Mouse (Mus musculus) heart, postnatal 4 days (tissue): ENCODE measurements at regions not wholly inside any gene's neighbourhood (a gene's known extent, or its start where the extent isn't known, plus 50 kb on each side); places are given as distances from the start of the nearest gene placed in this dataset.

Experiments
- DNase-seq: peaks from one replicate; pipeline ENCODE4 v3.0.0; 2021

DNA sequence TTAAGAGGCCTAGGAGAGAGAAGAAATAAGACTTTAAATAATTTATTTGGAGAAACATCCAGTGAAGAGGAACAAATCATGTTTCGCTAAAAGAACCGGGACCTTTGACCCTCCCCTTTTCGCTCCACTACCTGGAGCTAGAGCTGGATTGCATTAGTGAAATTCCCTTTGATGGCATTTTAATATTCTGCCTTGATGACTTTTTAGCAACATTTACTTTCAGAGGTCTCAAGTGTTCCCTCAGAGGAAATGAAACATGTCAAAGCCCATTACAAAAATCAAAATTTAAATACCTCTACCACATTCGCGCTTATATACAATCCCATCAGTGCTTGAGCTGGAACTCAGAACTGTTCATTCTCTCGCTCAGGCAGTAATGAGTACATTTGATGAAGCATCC, 297.0 kb upstream of the Gm10295 start:
- no peak for DNase-seq

DNA sequence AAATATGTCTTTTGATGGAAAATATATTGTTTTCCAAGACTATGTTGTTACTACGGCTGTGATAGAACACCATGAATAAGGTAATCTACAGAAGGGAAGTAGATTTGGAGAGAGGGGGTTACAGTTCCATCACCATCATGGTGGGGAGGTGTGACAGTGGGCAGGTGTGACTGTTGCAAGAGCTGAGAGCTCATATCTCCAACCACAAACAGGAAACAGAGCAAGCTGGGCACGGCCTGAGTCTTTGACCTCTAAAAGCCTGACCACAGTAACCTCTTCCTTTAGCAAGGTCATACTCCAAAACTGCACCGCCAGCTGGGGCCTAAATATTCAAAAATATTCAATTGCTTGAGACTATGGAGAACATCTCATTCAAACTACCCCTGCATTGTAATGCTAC, 295.7 kb upstream of the Gm10295 start:
- DNase-seq = no peak

GRCm38 (mm10) chr7:71623048-71623447, 271.8 kb upstream of the Gm10295 start:
- DNase-seq = no peak

GRCm38 (mm10) chr7:71603159-71603558, 251.9 kb upstream of the Gm10295 start:
- DNase-seq = peak; percentile 82

DNA sequence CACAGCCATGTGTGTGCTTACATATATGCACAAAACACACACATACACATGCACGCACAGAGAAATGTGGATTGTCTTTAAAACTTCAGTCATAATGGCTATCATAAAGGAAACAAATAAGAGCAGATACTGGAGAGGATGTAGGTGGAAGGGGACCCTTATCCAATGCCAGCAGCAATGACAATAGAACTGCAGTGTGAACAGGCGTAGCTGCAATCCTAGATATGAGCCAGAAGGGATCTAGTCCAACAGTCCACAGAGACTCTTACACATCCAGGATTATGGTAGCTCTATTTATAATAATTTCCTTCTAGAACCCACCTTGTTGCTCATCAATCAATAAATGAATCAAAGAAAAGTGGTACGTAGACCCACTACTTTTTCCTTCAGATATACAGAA, 245.5 kb upstream of the Gm10295 start:
- DNase-seq = no peak

DNA sequence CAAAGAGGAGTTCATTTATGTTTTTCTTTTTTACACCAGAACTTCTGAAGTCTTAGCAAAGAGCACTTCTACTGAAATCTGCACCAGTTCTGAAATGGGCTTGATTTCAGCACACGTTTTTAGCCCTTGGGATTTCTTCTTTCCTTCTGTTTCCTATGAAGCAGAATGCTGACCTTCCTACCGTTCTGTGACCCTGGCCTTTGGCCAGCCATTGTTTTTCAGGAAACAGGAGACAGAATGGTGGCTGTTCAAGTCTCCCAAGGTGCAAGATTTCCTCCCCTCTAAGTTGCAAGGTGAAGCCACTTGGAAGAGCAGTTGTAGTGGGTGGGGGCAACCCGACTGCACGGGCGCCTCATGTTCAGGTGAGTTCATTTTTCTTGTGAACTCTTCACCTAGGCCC, 236.3 kb upstream of the Gm10295 start:
- DNase-seq = peak; percentile 53

- peak; percentile 29 for DNase-seq
Observed at GRCm38 (mm10) chr7:71583443-71584055, 232.3 kb upstream of the Gm10295 start.

DNA sequence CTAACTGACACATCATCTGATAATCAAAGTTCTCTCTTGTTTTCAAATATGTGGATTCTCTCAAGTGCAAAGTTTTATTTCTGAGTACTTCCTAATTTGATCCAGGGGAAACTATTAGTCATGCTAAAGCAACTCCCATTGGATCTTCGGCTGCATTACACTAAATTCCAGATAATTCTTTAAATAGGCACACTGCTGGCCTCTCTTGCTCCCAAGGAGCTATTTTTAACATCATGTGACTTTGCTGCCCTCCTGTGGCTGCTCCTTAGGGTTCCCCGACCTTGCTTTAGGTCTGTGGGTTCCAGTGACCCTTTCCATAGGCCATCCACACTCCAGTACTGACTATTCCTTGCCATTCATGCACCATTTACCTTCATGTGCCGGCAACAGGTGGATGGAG, 230.5 kb upstream of the Gm10295 start:
- DNase-seq = peak; percentile 71

DNA sequence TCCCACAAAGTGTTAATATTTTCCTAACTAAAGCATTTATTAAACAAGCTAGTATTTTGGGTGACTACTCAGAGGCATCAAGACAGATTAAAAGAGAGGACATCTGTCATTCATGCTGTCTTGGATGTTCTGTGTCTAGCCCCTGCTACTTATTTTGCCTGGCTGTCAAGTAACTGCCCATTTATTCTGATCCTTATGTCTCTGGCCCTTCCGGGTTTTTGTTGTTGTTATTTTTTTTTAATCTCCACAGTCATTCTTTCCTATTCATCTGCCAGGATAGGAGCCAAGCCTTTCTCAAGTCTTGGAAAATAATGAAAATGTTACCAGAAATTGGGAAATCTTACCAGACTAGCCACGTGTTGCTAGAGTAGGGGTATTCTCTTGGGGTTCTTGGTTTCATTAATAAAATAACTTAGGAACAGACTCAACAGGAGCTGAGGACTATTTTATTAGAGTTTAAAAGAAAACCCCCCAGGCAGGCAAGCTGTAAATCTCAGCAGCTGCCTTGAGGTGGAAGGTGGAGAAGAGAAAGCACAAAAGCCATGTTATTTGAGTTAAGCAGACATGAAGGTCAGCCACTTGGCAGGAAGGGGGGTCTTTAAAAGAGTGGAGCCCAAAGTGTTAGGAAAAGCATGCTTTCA, 209.1 kb upstream of the Gm10295 start:
- no peak for DNase-seq

DNA sequence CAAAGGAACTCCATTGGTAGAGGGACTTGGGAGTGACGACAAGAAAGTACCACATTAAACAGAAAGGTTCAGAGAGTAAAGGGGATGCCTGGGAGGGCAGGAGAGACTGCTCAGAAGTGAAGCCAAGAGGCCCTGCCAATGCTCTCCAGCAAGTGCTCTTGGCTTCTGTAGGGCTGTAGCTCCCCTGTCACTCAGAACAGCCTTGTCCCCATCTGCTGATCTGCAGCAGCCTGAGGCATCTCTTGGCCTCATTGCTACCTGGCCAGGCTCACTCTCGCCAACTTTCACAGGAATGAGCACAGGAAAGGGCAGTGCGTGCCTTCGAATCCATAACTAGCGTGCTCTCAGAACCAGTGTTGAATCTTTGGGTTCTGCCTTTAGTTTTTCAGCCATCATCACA, 205.2 kb upstream of the Gm10295 start:
- no peak for DNase-seq

GRCm38 (mm10) chr7:71555476-71555875, 204.2 kb upstream of the Gm10295 start:
- no peak for DNase-seq

DNA sequence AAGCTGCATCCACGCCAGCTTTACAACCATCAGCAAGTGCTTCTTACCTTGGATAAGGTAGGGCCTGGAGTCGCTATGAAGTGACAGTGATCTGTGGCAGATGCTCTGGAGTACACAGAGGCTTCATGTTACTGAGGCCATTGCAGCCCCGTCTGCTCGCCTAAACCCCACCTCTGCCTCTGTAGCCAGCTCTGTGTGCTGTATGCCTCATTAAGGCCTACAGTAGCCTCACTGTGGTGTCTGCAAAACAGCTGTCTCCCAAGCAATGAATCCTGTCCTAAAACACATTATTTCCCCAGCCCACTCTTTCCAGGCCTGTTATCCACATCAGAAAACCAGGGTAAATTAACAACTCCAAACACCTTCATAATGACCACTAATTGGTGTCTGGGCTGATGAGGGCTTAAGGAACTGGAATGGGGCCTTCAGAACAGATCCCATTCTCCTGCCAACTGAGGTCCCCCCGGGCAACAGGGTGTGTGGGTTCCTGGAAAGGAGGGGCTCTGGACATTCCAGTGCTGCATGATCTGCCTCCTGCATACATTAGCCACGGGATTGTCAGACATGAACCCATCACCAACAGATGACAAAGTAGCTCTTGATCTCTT, 195.4 kb upstream of the Gm10295 start:
- no peak for DNase-seq

DNA sequence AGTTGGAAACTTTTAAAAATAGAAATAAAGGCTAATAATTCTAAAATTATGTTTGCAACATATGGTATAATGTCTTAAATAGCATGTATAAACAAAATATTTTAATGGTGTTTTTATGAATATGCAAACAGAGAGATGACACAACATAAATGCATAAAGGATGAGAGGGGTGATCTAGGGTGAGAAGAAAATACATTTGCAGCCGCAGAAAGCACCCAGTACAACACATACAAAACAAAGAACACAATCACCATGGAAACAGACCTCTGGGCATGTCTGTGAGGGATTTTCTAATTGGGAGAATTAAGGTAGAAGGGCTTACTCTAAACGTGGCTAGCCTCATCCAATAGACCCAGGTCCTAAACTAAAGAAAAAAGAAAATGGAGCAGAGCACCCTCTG, 190.2 kb upstream of the Gm10295 start:
- DNase-seq = no peak

- DNase-seq = peak; percentile 31
Observed at GRCm38 (mm10) chr7:71533109-71533508, 181.8 kb upstream of the Gm10295 start.

GRCm38 (mm10) chr7:71531496-71531895, 180.2 kb upstream of the Gm10295 start:
- DNase-seq = peak; percentile 22

- DNase-seq = no peak
Observed at GRCm38 (mm10) chr7:71530922-71531321, 179.6 kb upstream of the Gm10295 start.

GRCm38 (mm10) chr7:71526152-71526551, 174.9 kb upstream of the Gm10295 start:
- no peak for DNase-seq

DNA sequence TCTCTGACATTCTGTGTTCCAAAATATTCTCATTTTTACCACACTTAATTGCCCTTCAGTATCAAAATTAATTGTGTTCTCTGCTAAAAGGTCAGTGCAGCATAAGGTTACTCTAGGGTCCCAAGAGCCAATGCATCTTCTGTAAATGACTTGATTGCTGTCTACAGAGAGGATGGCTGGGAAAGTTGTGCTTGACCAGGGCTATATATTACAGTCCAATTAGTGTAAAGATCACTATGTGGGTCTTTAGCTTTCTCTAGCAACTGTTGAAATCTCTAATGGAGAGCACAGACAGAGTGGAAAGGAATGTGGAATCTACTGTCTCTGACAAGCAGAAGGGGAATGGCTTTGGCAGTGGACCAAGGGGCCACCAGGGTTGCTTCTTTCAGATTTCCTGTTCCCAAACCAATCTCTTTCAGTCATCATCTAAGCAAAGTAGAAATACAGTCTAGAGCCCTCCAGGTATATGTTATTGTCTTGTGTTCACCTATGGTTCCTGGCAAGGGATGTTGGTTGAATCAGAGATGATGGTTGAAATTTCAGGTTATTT, 173.4 kb upstream of the Gm10295 start:
- DNase-seq = no peak

GRCm38 (mm10) chr7:71524119-71524518, 172.8 kb upstream of the Gm10295 start:
- DNase-seq = no peak

DNA sequence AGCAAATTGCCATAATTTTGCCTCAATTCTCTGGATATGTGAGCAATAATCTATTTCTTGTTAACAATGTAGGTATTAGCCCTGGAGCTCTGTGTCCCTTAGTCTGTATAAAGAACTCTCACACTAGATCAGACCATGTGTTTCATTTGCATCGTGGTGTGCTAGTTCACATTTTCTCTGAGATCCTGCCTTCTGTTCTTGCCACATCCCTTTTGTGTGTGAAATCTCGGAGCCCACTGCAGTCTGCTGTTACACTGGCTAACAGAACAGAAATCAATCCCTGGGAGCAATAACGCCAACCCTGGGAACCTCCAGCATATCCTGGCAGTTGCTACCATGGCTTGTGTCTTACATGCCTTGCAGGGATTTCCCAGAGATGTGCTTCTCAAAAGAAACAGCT, 156.1 kb upstream of the Gm10295 start:
- no peak for DNase-seq

- peak; percentile 17 for DNase-seq
Observed at GRCm38 (mm10) chr7:71500719-71501118, 149.4 kb upstream of the Gm10295 start.

DNA sequence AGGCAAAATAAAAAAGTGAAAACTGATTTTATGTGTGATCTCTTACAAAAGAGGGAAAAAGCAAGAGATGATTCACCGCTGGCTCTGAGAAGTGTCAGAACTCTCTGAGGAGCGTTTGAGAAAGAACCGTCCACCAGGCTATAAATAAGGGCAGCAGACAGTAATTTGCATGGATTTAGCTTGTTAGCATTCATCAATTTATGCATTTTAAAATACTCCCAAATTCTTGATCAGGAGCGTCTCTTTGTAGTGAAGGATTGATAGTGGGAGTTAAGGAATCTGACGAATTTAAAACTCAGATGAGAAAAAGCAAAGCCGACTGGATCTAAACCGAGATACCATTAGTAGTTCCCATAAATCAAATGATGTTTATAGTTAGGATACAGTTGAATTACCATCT, 146.8 kb upstream of the Gm10295 start:
- no peak for DNase-seq

GRCm38 (mm10) chr7:71491128-71491527, 139.8 kb upstream of the Gm10295 start:
- no peak for DNase-seq
